Mouse (Mus musculus): ENCODE data around the gene Slc10a3.

- TF ChIP-seq CTCF (IDR thresholded peaks at IDR 0.05; ENCODE audit: extremely low read depth, insufficient read length, insufficient replicate concordance, low read depth, low read length) (peak; percentile 44; the same call in 1 of the 2 replicates), POLR2A (IDR thresholded peaks at IDR 0.05; ENCODE audit: low read depth, low read length) (peak; percentile 58; the same call in 1 of the 2 replicates)
Measured at GRCm38 (mm10) chrX:74392535-74393443, 19.6 kb upstream of the Slc10a3 start, which contains the start of the genes Fam3a and Ikbkg.

All from small intestine, adult 2 months (tissue).